Mouse (Mus musculus): Measurements from ENCODE around the gene Cd36. TPM values are rescaled to one million over a fixed set of nuclear protein-coding genes. Genes with fewer than 3 reads are reported as not detected.

The Cd36 gene
- polyA plus RNA-seq, 1 experiment: 14.3 TPM

DNA sequence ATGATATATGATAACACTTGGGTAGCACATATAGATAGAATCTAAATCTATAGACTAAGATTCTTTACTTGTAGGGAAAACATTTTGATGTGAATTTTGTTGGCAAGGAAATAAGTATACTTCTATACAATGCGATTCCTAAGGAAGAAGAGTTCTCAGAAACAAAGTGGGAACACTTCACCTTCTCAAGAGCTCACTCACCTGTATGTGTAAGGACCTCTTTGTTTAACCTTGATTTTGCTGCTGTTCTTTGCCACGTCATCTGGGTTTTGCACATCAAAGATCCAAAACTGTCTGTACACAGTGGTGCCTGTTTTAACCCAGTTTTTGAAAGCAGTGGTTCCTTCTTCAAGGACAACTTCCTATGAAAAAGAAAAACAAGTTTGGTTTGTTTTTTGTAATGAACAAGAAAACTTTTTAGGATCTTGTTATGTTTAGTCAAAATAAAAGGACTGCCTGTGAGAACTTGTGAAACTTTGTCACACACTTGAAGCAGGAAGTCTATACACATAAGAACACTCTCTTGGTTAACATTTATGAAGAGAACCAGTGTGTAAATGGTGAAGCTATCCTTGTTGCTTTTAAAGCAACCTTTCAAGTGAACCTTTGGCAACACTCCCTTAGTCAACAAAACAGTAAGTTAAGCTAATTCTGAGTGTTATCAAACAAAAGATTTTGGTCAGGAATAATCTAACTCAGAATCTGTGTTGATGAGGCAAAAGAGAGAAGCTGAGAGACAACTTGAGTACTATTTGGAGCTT, 68.2 kb downstream of the Cd36 start:
- TF ChIP-seq CTCF (IDR thresholded peaks at IDR 0.05; ENCODE audit: extremely low read depth, insufficient read depth, insufficient read length, insufficient replicate concordance) (no peak), POLR2A (IDR thresholded peaks at IDR 0.05; ENCODE audit: low read depth, low read length) (no peak)
- WGBS: 90% methylated on average over 2 of the region's 2 CpGs
- Histone ChIP-seq H3K4me1 (ENCODE audit: control insufficient read depth, insufficient read depth, insufficient read length) (no peaks in the 10 kb centered on the region), H3K27ac (ENCODE audit: insufficient read depth, low read length) (no peak overlapping the region), H3K27me3 (ENCODE audit: control insufficient read depth, insufficient read depth, low read length) (no peaks in the 10 kb centered on the region), H3K36me3 (ENCODE audit: control insufficient read depth, insufficient read depth, low read length) (no peaks in the 10 kb centered on the region), H3K4me3 (ENCODE audit: extremely low read depth, insufficient read depth, insufficient read length) (no peak overlapping the region)
- DNase-seq (ENCODE audit: low read depth in 1 of 2, low spot score in 2 of 2): no peak

DNA sequence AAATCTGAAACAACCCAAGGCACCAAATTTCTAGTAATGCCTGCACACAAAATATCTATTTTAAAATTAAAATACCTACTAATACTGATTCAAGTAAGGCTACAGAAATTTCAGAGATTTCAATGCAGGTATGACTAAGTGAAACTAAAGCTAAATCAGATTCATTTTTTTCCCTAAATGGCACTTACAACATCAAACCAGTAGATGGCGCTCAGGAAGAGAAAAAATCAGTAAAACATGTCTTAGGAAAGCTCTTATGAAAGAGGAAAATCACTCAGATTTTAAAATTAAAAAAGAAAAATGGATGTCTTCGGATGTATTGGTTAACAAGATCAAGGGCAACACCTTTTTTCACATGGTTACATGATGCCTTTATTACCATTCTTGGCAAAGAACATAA, 72.4 kb downstream of the Cd36 start:
- no peak overlapping the region for H3K27ac ChIP-seq (ENCODE audit: insufficient read depth, low read length)
- no peak for DNase-seq (ENCODE audit: low read depth in 1 of 2, low spot score in 2 of 2)
- H3K4me3 ChIP-seq (ENCODE audit: extremely low read depth, insufficient read depth, insufficient read length): no peak overlapping the region
- no peak for TF ChIP-seq POLR2A (IDR thresholded peaks at IDR 0.05; ENCODE audit: low read depth, low read length)
- H3K27me3 ChIP-seq (ENCODE audit: control insufficient read depth, insufficient read depth, low read length): no peaks in the 10 kb centered on the region
- 5% methylated on average over 2 of the region's 2 CpGs for WGBS
- H3K36me3 ChIP-seq (ENCODE audit: control insufficient read depth, insufficient read depth, low read length): no peaks in the 10 kb centered on the region
- no peaks in the 10 kb centered on the region for H3K4me1 ChIP-seq (ENCODE audit: control insufficient read depth, insufficient read depth, insufficient read length)

DNA sequence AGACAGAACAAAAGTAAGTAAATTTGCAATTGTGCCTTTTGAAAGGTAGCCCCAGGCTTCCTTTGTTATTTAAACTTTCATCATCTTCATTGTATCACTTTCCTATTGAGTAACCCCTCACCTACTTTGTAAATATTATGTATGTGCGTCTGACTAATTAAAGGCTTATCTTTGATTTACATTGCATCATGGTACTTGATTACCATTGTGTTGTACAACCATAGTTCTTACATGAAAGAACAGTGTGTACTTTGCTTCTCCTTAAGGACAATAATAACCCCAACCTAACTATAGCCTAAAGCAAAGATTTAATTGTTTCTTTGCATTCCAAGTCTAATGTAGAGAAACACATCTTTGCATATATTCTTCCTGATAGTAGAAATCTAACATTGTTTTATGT, 78.3 kb downstream of the Cd36 start:
- H3K27me3 ChIP-seq (ENCODE audit: control insufficient read depth, insufficient read depth, low read length): no peaks in the 10 kb centered on the region
- no peaks in the 10 kb centered on the region for H3K4me1 ChIP-seq (ENCODE audit: control insufficient read depth, insufficient read depth, insufficient read length)
- no peak overlapping the region for H3K4me3 ChIP-seq (ENCODE audit: extremely low read depth, insufficient read depth, insufficient read length)
- no peak overlapping the region for H3K27ac ChIP-seq (ENCODE audit: insufficient read depth, low read length)
- no peak for TF ChIP-seq CTCF (IDR thresholded peaks at IDR 0.05; ENCODE audit: extremely low read depth, insufficient read depth, insufficient read length, insufficient replicate concordance)
- no peak for TF ChIP-seq POLR2A (IDR thresholded peaks at IDR 0.05; ENCODE audit: low read depth, low read length)
- DNase-seq (ENCODE audit: low read depth in 1 of 2, low spot score in 2 of 2): no peak
- H3K36me3 ChIP-seq (ENCODE audit: control insufficient read depth, insufficient read depth, low read length): 0 out of 2 replicates have a peak, but pooled peaks cover 1% of the 10 kb centered on the region
- WGBS: 92% methylated on average over 1 of the region's 1 CpGs

DNA sequence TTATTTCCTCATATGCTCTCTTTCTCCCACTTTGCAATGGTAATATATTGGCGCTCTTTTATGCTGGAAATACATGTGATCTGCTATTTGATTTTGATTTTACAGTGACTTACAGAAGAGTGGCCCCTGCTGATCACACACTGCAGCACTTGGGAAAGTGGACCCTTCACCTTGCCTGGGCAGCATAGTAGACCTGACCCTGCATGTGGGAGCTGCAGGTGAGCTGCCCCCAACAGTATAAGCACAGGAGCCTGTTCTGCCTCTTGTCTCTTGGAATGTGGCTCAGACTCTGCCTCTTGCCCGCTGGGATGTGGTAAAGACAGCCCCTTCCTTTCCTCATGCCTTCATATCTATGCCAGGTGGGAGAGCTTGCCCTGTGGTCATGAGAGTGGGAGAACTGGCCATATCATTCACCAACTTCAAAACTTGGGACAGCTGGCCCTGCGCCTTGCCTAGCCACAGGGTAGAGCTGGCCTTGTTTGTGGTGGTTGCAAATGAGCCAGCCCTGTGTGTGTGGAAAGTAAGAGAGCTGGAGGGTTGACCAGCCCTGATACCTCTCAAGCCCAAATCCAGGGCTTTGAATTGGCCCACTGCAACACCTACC, 81.7 kb downstream of the Cd36 start:
- Histone ChIP-seq H3K4me3 (ENCODE audit: extremely low read depth, insufficient read depth, insufficient read length) (no peak overlapping the region), H3K27ac (ENCODE audit: insufficient read depth, low read length) (no peak overlapping the region), H3K4me1 (ENCODE audit: control insufficient read depth, insufficient read depth, insufficient read length) (no peaks in the 10 kb centered on the region), H3K36me3 (ENCODE audit: control insufficient read depth, insufficient read depth, low read length) (0 out of 2 replicates have a peak, but pooled peaks cover 1% of the 10 kb centered on the region), H3K27me3 (ENCODE audit: control insufficient read depth, insufficient read depth, low read length) (no peaks in the 10 kb centered on the region)
- no peak for TF ChIP-seq POLR2A (IDR thresholded peaks at IDR 0.05; ENCODE audit: low read depth, low read length)
- WGBS: 91% methylated on average over 3 of the region's 3 CpGs
- no peak for DNase-seq (ENCODE audit: low read depth in 1 of 2, low spot score in 2 of 2)

DNA sequence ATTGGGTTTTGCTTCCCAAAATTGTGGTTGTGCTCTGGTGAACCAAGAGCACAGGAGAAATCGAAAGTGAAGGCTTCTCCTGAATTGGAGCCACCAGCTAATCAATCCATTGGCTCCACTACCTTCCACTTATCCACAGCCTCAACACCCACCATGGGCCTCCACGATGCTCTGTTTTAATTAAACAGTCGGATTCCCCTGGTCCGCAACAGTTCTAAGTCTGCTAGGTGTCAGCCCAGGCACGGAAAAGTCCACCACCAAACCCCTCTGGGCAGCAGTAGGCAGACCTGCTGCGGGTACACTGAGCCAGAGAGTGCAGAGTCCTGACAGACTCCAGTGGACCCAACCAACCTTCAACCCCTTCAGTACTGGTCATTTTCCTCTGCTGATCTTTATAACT, 112.0 kb downstream of the Cd36 start:
- TF ChIP-seq CTCF (IDR thresholded peaks at IDR 0.05; ENCODE audit: extremely low read depth, insufficient read depth, insufficient read length, insufficient replicate concordance) (no peak), POLR2A (IDR thresholded peaks at IDR 0.05; ENCODE audit: low read depth, low read length) (no peak)
- no peaks in the 10 kb centered on the region for H3K4me1 ChIP-seq (ENCODE audit: control insufficient read depth, insufficient read depth, insufficient read length)
- no peaks in the 10 kb centered on the region for H3K27me3 ChIP-seq (ENCODE audit: control insufficient read depth, insufficient read depth, low read length)
- no peak overlapping the region for H3K4me3 ChIP-seq (ENCODE audit: extremely low read depth, insufficient read depth, insufficient read length)
- DNase-seq (ENCODE audit: low read depth in 1 of 2, low spot score in 2 of 2): peak in 1 of 2 experiments; percentile 75
- 90% methylated on average over 6 of the region's 6 CpGs for WGBS
- no peaks in the 10 kb centered on the region for H3K36me3 ChIP-seq (ENCODE audit: control insufficient read depth, insufficient read depth, low read length)
- H3K27ac ChIP-seq (ENCODE audit: insufficient read depth, low read length): no peak overlapping the region

DNA sequence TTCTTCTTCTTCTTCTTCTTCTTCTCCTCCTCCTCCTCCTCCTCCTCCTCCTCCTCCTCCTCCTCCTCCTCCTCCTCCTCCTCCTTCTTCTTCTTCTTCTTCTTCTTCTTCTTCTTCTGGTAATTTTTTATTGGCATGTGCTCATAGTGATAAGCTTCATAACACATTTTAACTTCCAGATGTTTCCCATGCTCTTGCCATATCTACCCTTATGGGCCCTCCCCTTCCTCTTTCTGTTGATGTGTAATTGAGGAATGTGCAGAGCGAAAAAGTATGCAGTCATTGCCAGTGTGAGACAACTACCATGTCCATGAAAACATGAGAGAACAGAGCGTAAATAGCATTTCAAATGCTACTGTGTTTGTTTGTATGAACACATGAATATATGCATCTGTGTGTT, 118.3 kb downstream of the Cd36 start:
- no peaks in the 10 kb centered on the region for H3K36me3 ChIP-seq (ENCODE audit: control insufficient read depth, insufficient read depth, low read length)
- H3K27me3 ChIP-seq (ENCODE audit: control insufficient read depth, insufficient read depth, low read length): no peaks in the 10 kb centered on the region
- H3K27ac ChIP-seq (ENCODE audit: insufficient read depth, low read length): no peak overlapping the region
- TF ChIP-seq CTCF (IDR thresholded peaks at IDR 0.05; ENCODE audit: extremely low read depth, insufficient read depth, insufficient read length, insufficient replicate concordance): no peak
- no peak for TF ChIP-seq POLR2A (IDR thresholded peaks at IDR 0.05; ENCODE audit: low read depth, low read length)
- 75% methylated on average over 2 of the region's 2 CpGs for WGBS
- no peak overlapping the region for H3K4me3 ChIP-seq (ENCODE audit: extremely low read depth, insufficient read depth, insufficient read length)
- no peaks in the 10 kb centered on the region for H3K4me1 ChIP-seq (ENCODE audit: control insufficient read depth, insufficient read depth, insufficient read length)
- DNase-seq (ENCODE audit: low read depth in 1 of 2, low spot score in 2 of 2): no peak

DNA sequence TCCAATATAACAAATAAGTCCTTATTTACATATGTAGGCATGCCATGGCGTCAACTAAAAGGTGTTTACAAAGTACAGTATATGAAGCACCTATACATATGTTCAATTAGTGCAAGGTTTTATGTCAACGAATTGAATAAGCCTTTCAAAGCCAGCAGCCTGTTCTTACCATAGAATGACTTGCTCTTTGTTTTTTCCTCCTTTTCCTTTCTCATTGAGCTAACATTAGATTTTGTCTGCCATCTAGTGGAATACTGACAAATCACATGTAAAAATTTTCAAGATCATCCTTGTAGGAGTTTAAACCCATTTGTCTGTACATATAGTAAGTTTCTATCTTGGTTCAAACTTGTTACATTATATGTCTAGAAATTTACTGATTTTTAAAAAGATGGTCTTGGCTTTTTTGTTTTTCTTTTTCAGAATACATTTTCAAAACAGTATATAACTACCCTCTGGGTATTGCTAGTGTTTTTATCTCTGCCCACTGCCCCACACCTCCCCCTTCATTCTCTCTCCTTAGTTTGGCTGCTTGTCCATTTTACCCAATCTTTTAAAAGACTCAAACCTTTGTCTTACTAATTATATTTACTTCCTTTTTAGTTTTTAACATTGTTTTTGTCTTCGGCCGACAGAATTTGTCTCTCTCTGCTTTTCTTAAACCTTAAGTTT, 122.5 kb downstream of the Cd36 start:
- H3K36me3 ChIP-seq (ENCODE audit: control insufficient read depth, insufficient read depth, low read length): no peaks in the 10 kb centered on the region
- no peak for DNase-seq (ENCODE audit: low read depth in 1 of 2, low spot score in 2 of 2)
- no peak overlapping the region for H3K27ac ChIP-seq (ENCODE audit: insufficient read depth, low read length)
- H3K4me3 ChIP-seq (ENCODE audit: extremely low read depth, insufficient read depth, insufficient read length): no peak overlapping the region
- WGBS: 70% methylated on average over 4 of the region's 4 CpGs
- TF ChIP-seq CTCF (IDR thresholded peaks at IDR 0.05; ENCODE audit: extremely low read depth, insufficient read depth, insufficient read length, insufficient replicate concordance): no peak
- no peak for TF ChIP-seq POLR2A (IDR thresholded peaks at IDR 0.05; ENCODE audit: low read depth, low read length)
- no peaks in the 10 kb centered on the region for H3K4me1 ChIP-seq (ENCODE audit: control insufficient read depth, insufficient read depth, insufficient read length)
- no peaks in the 10 kb centered on the region for H3K27me3 ChIP-seq (ENCODE audit: control insufficient read depth, insufficient read depth, low read length)

All from spleen, adult 2 months (tissue).